Mouse (Mus musculus) erythroid progenitor cell, adult 5-6 weeks (primary cell): ENCODE data around the gene Emx2. TPM values are rescaled to one million over a fixed set of nuclear protein-coding genes. Genes with fewer than 3 reads are reported as not detected.

Experiments
- ATAC-seq: replicated peaks from 2 replicates; pipeline ENCODE4 v1.8.0; 2016; ENCODE audit warnings: moderate number of reproducible peaks, mild to moderate bottlenecking, moderate TSS enrichment, inconsistent platforms; ENCODE audit not compliant: poor library complexity, low FRiP score, severe bottlenecking
- total RNA-seq, 2 experiments: library from RNA; stranded (forward) in 1 of 2; stranded (reverse) in 1 of 2; fragments of 150-400 nt in 1 of 2; fragments of 186-747, 209-891 nt in 1 of 2; gene quantifications; 2 replicates each; pipeline versions ENCODE4 v1.2.3 to v1.2.4; 2015 to 2017; ENCODE audit warnings: low replicate concordance in 2 of 2

Gene Emx2
- total RNA-seq, 2 experiments from 2014 or later, result not detected

DNA sequence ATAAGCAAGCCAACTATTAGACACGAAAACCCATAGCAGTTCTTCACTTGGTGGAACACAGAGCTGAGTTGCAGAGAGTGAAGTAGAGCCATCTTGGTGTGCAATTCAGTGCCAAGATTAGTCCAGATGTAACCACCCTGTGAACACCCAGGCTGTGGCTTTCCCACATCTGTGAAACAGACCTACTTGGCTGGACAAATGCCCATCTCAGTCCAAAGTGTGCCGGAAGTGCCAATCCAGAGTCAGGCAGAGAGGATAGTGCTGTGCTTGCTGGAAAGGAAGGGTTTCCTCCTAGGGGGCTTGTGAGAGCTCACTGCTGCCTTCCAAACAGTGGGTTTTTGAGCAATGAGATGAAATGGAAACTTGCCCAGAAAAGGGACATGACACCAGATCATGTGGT is 50.7 kb downstream of the Emx2 start:
- no peak for ATAC-seq

DNA sequence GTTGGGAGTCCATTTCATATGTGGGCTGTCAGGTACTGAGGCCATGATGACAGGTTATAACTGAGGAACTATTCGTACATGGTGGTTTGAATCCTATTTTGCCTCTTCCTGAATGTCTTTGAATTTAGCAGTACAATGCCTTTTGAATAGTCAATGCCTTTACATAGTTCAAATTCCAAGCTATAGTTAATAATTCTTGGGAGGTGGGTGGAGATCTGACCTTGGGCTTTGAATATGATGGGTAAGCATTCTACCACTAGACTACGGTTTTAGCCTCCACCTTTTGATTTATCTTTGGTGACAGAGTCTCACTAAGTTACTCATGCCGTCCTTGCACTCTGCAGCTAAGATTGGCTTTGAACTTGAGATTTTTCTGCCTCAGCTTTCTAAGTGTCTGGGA is 55.0 kb downstream of the Emx2 start:
- no peak for ATAC-seq

Other genes with a start within 250 kb of the Emx2 start
- not detected in 2 replicates for gene Kcnk18, start 239.2 kb upstream of the Emx2 start, total RNA-seq (2015; ENCODE audit: low replicate concordance)
- gene Kcnk18, start 239.2 kb upstream of the Emx2 start, total RNA-seq (2017; ENCODE audit: low replicate concordance), result not detected in 2 replicates
- gene Slc18a2, start 197.5 kb upstream of the Emx2 start, total RNA-seq (2015; ENCODE audit: low replicate concordance), result 2.1 and 2.9 TPM in 2 replicates
- 0.23 and 1.0 TPM in 2 replicates for gene Slc18a2, start 197.5 kb upstream of the Emx2 start, total RNA-seq (2017; ENCODE audit: low replicate concordance)
- 168 and 202 TPM in 2 replicates for gene Rps12-ps3, start 136.1 kb upstream of the Emx2 start, total RNA-seq (2015; ENCODE audit: low replicate concordance)
- gene Rps12-ps3, start 136.1 kb upstream of the Emx2 start, total RNA-seq (2017; ENCODE audit: low replicate concordance), result 155 and 186 TPM in 2 replicates
- 41.8 and 55.3 TPM in 2 replicates for gene Pdzd8, start 112.6 kb upstream of the Emx2 start, total RNA-seq (2015; ENCODE audit: low replicate concordance)
- 51.1 and 56.0 TPM in 2 replicates for gene Pdzd8, start 112.6 kb upstream of the Emx2 start, total RNA-seq (2017; ENCODE audit: low replicate concordance)